Mouse (Mus musculus): ENCODE results near the gene Tat. TPM values are rescaled to one million over a fixed set of nuclear protein-coding genes. Genes with fewer than 3 reads are reported as not detected.

The Tat gene
- polyA plus RNA-seq, 1 experiment from 2014 or later: not detected

- peaks cover 17% of the 10 kb centered on the region; the same call in 1 of the 2 replicates for H3K4me1 ChIP-seq (replicated peaks; ENCODE audit: insufficient read depth, low read length)
- no peaks in the 10 kb centered on the region for H3K36me3 ChIP-seq (ENCODE audit: insufficient read depth, low read length)
- no peak for TF ChIP-seq CTCF (IDR thresholded peaks at IDR 0.05; ENCODE audit: low read depth)
- H3K9me3 ChIP-seq (replicated peaks; ENCODE audit: low read length): no peaks in the 10 kb centered on the region
- peak overlapping the region; percentile 15 for H3K4me3 ChIP-seq (replicated peaks; ENCODE audit: low read depth, low read length)
- DNase-seq (ENCODE audit: low spot score) (no peak), ATAC-seq (replicated peaks; ENCODE audit: low FRiP score, low read depth) (no peak)
- H3K9ac ChIP-seq (ENCODE audit: low read depth, low read length): peak overlapping the region; percentile 13; the same call in 1 of the 2 replicates
- no peak overlapping the region for H3K27ac ChIP-seq
- H3K4me2 ChIP-seq (ENCODE audit: low read length): peak overlapping the region; percentile 51
- 4% methylated on average over 19 of the region's 19 CpGs for WGBS
- no peaks in the 10 kb centered on the region for H3K27me3 ChIP-seq (ENCODE audit: insufficient read depth, low read length)
Measured at GRCm38 (mm10) chr8:109948285-109948564, 42.0 kb upstream of the Tat start.

DNA sequence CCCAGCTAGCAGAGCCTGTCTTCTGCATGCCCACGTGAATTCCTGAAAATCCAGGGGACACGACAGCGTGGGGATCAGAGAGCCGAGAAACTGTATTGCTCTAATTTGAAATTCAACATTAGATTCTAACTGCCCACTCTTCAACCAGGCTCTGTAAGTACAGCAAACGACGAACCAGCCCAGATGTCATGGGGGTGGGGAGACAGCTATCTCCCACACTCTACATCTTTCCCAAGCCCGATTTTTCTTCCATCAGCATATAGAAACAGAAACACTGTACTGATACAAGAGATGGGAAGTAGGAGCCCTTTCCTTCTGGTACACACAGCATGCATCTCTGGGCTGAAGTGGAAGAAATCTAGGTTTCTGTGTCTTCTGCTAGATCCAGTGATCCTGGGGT is 38.1 kb upstream of the Tat start:
- ATAC-seq (replicated peaks; ENCODE audit: low FRiP score, low read depth) (no peak), DNase-seq (ENCODE audit: low spot score) (no peak)
- 74% methylated on average over 7 of the region's 7 CpGs for WGBS
- TF ChIP-seq CTCF (IDR thresholded peaks at IDR 0.05; ENCODE audit: low read depth): no peak
- Histone ChIP-seq H3K4me1 (replicated peaks; ENCODE audit: insufficient read depth, low read length) (0 out of 2 replicates have a peak, but pooled peaks cover 14% of the 10 kb centered on the region), H3K4me2 (ENCODE audit: low read length) (no peak overlapping the region), H3K36me3 (ENCODE audit: insufficient read depth, low read length) (no peaks in the 10 kb centered on the region), H3K27ac (no peak overlapping the region), H3K4me3 (replicated peaks; ENCODE audit: low read depth, low read length) (no peak overlapping the region), H3K9ac (ENCODE audit: low read depth, low read length) (no peak overlapping the region), H3K9me3 (replicated peaks; ENCODE audit: low read length) (no peaks in the 10 kb centered on the region), H3K27me3 (ENCODE audit: insufficient read depth, low read length) (no peaks in the 10 kb centered on the region)

- ATAC-seq (replicated peaks; ENCODE audit: low FRiP score, low read depth): no peak; the same call in 1 of the 2 replicates
- TF ChIP-seq CTCF (IDR thresholded peaks at IDR 0.05; ENCODE audit: low read depth): no peak
- Histone ChIP-seq H3K4me3 (replicated peaks; ENCODE audit: low read depth, low read length) (no peak overlapping the region), H3K4me1 (replicated peaks; ENCODE audit: insufficient read depth, low read length) (0 out of 2 replicates have a peak, but pooled peaks cover 9% of the 10 kb centered on the region), H3K9ac (ENCODE audit: low read depth, low read length) (no peak overlapping the region), H3K4me2 (ENCODE audit: low read length) (no peak overlapping the region), H3K27me3 (ENCODE audit: insufficient read depth, low read length) (no peaks in the 10 kb centered on the region), H3K36me3 (ENCODE audit: insufficient read depth, low read length) (no peaks in the 10 kb centered on the region), H3K9me3 (replicated peaks; ENCODE audit: low read length) (no peaks in the 10 kb centered on the region), H3K27ac (no peak overlapping the region)
- no peak for DNase-seq (ENCODE audit: low spot score)
- WGBS: 62% methylated on average over 13 of the region's 13 CpGs
Measured at GRCm38 (mm10) chr8:109954486-109954948, 35.7 kb upstream of the Tat start.

DNA sequence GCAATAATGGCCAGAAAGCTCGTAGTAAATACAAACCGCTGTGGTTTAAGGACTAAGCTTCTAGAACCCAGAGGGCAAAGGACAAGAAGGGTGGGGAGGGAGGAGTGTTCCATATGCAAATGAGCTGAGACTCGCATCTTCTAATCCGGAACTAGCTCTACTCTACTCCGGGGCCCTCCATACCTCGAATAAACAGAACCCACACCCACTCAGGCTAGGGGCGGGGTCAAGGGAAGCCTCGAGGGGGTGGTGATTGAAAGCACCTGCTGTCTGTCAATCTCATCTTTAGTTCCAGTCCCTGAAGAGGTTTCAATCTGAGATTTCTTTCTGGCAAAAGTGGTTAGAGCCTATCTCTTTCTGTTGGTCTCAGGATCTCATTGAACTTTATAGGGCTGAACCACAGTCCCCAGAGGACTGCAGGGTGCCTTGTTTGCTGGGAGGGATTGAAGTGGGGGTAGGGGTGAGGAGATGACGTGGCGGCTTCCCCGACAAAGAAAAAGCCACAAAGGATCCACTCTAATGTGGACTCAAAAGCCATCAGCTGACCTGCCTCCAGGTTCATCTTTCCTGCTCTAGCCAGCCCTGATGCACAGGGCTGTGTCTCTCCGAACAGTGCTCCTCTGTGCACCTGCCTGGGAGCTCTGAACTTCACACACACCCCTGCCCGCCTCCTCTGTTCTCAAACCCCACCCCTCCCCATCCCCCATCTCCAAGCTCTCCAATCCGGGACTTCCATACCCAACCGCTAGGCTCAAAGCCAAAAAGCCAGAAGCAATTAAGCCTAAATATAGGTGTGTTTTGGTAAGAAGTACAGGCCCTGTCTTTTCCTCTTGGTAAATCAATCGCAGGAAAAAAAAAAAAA is 32.8 kb upstream of the Tat start:
- DNase-seq (ENCODE audit: low spot score) (peak; percentile 66), ATAC-seq (replicated peaks; ENCODE audit: low FRiP score, low read depth) (peak; percentile 73)
- no peaks in the 10 kb centered on the region for H3K36me3 ChIP-seq (ENCODE audit: insufficient read depth, low read length)
- 0 out of 2 replicates have a peak, but pooled peaks cover 5% of the 10 kb centered on the region for H3K27me3 ChIP-seq (ENCODE audit: insufficient read depth, low read length)
- H3K4me1 ChIP-seq (replicated peaks; ENCODE audit: insufficient read depth, low read length): peaks cover 12% of the 10 kb centered on the region; the same call in 1 of the 2 replicates
- 8% methylated on average over 16 of the region's 16 CpGs for WGBS
- H3K4me3 ChIP-seq (replicated peaks; ENCODE audit: low read depth, low read length): no peak overlapping the region
- H3K9me3 ChIP-seq (replicated peaks; ENCODE audit: low read length): no peaks in the 10 kb centered on the region
- H3K9ac ChIP-seq (ENCODE audit: low read depth, low read length): no peak overlapping the region
- no peak for TF ChIP-seq CTCF (IDR thresholded peaks at IDR 0.05; ENCODE audit: low read depth)
- H3K27ac ChIP-seq: no peak overlapping the region
- H3K4me2 ChIP-seq (ENCODE audit: low read length): peak overlapping the region; percentile 39

DNA sequence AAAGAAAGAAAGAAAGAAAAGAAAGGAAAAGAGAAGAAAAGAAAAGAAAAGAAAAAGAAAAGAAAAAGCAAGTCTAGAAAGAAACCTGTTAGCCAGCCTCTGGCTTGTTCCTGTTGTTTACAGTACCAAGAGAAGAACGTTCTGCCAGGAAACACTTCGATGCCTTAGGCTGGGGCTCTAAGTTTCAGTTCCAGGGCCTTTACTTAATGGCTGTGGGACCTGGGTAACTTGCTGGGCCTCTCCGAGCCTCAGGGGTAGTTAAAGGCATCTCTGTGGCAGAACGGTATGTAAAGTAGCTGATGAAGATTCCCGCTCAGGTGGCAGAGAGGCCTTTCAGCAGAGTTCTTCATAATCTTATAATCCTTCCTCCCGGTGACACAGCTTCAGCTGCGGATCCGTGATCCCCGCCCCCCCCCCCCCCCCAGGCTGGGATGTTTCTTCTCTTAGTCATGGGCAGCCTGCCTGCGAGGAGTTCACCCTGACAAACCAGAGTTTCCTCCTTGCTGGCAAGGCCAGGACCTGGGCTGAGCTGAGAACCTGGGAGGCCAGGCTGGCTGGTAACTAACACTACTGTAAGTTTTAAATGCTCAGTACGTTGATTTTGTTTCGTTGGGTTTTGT is 32.1 kb upstream of the Tat start:
- no peak for ATAC-seq (replicated peaks; ENCODE audit: low FRiP score, low read depth)
- Histone ChIP-seq H3K4me3 (replicated peaks; ENCODE audit: low read depth, low read length) (no peak overlapping the region), H3K27ac (peak overlapping the region; percentile 31; the same call in 1 of the 2 replicates), H3K9ac (ENCODE audit: low read depth, low read length) (no peak overlapping the region), H3K36me3 (ENCODE audit: insufficient read depth, low read length) (no peaks in the 10 kb centered on the region), H3K4me1 (replicated peaks; ENCODE audit: insufficient read depth, low read length) (peaks cover 12% of the 10 kb centered on the region; the same call in 1 of the 2 replicates), H3K4me2 (ENCODE audit: low read length) (no peak overlapping the region), H3K27me3 (ENCODE audit: insufficient read depth, low read length) (0 out of 2 replicates have a peak, but pooled peaks cover 10% of the 10 kb centered on the region), H3K9me3 (replicated peaks; ENCODE audit: low read length) (no peaks in the 10 kb centered on the region)
- TF ChIP-seq CTCF (IDR thresholded peaks at IDR 0.05; ENCODE audit: low read depth): no peak
- DNase-seq (ENCODE audit: low spot score): no peak
- 36% methylated on average over 11 of the region's 12 CpGs for WGBS

DNA sequence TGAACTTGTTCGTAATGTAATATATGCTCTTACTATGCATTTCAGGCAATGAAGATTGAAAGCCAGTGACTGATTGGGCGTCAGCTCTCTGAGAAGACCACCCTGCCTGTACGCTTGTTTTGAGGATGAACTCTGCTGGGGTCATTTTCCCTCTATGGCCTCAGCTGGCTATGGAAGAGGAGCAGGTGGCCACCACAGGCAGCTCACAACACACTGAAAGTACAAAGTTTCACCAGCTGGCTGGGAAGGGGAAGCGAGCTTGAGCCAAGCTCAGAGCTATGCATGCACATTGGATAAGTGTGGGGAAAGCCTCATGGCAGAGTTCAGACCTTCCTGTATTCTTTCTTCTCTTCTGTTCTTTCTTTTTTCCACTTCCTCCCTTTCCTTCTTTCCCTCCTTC is 31.1 kb upstream of the Tat start:
- 88% methylated on average over 4 of the region's 4 CpGs for WGBS
- Histone ChIP-seq H3K36me3 (ENCODE audit: insufficient read depth, low read length) (no peaks in the 10 kb centered on the region), H3K4me3 (replicated peaks; ENCODE audit: low read depth, low read length) (no peak overlapping the region), H3K4me2 (ENCODE audit: low read length) (no peak overlapping the region), H3K9ac (ENCODE audit: low read depth, low read length) (no peak overlapping the region), H3K4me1 (replicated peaks; ENCODE audit: insufficient read depth, low read length) (peaks cover 12% of the 10 kb centered on the region; the same call in 1 of the 2 replicates), H3K27ac (no peak overlapping the region), H3K27me3 (ENCODE audit: insufficient read depth, low read length) (0 out of 2 replicates have a peak, but pooled peaks cover 11% of the 10 kb centered on the region), H3K9me3 (replicated peaks; ENCODE audit: low read length) (no peaks in the 10 kb centered on the region)
- DNase-seq (ENCODE audit: low spot score) (no peak), ATAC-seq (replicated peaks; ENCODE audit: low FRiP score, low read depth) (no peak)
- TF ChIP-seq CTCF (IDR thresholded peaks at IDR 0.05; ENCODE audit: low read depth): no peak

Data from kidney, postnatal 0 days (tissue).